Mouse (Mus musculus) cerebellum, postnatal 36 days (tissue): Measurements from ENCODE around the gene Ctnnd2.

ENCODE experiments used
- DNase-seq, 2 experiments: peaks; one replicate each; pipeline ENCODE4 v3.0.0; 2021 to 2022; ENCODE audit warnings: mixed read lengths in 2 of 2

Ctnnd2 gene

GRCm38 (mm10) chr15:30895063-30895462 is 722.7 kb downstream of the Ctnnd2 start:
- peak; percentile 79 to 82 for DNase-seq

DNA sequence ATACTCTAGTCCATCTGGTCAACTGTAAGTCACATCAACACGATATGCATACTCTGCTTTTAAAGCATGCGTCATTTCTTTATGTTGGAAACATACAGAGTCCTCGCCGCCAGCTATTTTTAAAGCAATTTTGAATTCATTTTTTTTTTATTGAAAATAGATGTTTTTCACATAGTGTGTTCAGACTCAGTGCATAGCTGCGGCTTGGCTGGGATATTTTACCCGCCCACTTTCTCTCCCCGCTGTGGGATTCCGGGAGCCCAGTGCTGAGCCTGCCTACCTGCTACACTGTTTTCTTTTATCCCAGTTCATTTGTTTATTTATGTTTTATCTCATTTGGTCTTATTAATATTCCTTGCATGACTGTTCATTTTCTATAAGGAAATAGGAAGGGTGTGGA is 724.9 kb downstream of the Ctnnd2 start:
- DNase-seq: no peak

DNA sequence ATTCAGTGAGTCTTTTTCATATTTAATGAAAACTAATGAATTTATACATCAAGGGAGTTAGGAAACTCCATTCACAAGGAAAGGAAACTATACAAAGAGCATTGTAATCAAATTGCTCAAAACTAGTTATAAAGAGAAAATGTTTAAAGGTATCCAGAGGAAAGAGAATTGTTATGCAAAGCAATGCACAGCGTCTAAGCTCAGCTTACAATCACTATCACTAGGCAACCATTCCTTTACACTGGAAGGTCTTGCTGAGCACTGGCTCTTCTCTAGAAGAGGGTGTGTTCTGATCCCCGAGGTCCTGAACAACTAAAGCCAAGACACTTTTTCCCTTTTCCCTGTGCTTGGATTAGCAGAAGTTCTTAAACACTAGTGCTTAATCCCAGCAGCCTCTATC is 735.6 kb downstream of the Ctnnd2 start:
- DNase-seq: no peak

- no peak for DNase-seq
Observed at GRCm38 (mm10) chr15:30913360-30913759, 741.0 kb downstream of the Ctnnd2 start.

DNA sequence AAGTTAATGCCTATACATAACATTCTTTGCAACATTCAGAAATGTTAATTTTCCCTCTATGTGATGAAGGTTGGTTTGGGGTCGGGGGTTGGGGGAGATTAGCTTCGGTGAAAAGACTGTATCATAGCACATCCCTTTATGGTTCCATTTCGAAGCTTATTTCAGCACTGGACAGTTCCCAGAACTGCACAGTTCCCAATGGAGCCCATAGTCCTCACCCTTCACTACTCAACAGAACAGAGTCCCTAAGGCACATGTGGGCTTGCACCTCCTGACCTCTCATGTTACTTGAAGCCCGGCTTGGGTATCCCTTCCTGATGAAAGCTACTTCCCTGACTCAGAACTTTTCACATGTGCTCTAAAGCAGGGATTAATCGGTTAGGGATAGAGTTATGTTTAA is 753.4 kb downstream of the Ctnnd2 start:
- DNase-seq: no peak

GRCm38 (mm10) chr15:30927632-30928031 is 755.2 kb downstream of the Ctnnd2 start:
- DNase-seq: peak; percentile 24 to 38

DNA sequence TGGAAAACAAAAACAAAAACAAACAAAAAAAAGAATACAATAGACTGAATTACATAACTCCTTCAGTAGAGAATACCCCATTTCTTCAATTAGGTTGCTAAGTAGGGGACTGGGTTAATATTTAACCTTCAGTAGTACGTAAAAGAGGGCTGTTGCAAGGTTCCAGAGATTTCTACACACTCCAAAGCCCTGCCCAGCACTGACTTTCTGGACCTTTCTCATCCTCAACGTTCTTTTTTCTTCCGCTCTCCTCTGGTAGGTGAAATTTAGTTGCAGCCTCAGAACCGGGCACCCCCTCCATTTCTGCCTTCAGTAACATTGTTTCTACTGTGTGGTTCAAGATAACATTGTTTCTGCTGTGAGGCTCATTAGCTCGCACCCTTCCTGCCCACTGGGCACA is 759.5 kb downstream of the Ctnnd2 start:
- no peak for DNase-seq

- no peak for DNase-seq
Observed at GRCm38 (mm10) chr15:30945863-30946262, 773.5 kb downstream of the Ctnnd2 start.

GRCm38 (mm10) chr15:30958513-30958912 is 786.1 kb downstream of the Ctnnd2 start:
- DNase-seq: no peak

DNA sequence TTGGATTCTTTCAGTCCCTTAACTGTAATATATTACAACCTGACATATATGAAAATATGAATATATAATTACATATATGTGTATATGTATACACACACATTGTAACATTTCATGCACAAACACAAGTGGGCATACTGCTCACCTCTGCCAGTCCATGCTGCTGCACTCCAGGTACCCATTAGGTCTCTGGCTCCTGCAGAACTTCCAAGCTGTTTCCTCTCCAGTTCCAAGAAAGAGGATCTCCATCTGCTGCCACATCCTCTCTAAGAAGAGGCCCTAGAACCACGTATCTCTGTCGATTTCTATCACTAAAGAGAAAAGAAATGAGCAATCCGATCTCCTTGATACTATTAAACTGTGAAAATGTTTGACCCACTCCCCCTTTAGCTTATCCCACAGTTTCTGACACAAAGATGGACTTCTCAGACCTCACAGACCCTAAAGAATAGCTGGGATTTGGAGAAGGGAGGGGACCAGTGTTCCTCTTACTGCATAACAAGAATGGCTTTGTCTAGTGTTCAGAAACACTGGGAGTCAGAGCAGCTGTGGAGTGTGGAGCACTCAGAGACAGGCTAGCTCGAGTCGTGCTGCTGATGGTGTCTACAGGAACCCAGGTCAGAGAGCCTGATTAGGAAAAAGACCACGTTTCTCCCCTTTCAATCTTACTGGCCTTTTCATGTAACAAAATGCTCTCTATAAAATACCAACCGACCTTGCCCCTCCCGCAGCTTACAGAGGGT is 790.2 kb downstream of the Ctnnd2 start:
- peak; percentile 34 to 47 for DNase-seq

DNA sequence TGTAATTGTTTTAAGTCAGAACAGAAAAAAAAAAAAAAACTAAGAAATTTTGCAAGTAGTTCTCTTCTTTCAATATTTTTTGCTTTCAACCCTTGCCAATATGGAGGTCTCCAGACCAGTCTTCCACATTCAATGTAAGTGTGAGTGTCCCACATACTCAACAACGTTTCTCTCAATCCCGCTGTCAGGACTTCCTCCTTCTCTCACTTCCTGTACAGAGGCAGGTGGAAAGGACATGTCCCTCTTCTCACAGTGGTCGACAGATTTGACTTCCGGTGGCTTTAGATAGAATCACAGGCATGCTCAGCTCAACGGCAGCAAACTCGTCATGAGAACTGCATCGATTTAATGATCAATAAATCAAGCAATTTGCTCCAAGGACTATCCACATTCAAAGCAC is 791.7 kb downstream of the Ctnnd2 start:
- DNase-seq: no peak

DNA sequence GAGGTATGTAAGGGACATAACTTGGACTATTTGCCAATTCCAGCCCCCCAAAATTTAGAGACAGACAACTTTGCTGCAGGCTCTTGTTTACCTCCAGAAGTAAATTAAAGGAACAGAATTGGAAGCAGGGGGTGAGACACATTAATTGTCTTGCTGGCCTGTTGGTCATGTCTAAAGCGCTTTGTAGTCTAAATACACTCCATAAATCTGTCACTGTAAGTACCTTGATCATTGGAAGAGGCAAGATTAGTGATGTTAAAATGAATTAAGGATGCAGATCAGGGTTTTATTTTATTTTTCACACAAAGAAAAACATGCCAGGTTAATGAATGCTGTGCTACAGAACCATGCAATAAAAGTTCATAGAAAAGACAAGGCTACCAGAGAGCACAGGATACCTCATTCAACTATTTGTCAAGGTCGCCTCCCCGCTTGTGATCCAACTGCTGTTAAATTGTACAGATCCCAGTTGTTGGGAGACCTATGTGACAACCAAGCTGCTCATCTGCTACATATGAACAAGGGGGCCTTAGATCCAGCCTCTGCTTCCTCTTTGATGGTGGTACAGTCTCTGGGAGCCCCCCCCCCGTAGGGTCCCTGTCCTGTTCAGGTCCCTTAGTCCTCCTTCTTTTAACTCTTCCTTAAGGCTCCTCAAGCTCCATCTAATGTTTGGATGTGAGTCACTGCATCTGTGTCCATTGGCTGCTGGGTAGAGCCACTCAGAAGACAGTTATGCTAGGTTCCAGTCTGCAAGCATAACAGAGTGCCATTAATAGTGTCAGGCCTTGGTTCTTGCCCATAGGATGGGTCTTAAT is 792.7 kb downstream of the Ctnnd2 start:
- no peak for DNase-seq

DNA sequence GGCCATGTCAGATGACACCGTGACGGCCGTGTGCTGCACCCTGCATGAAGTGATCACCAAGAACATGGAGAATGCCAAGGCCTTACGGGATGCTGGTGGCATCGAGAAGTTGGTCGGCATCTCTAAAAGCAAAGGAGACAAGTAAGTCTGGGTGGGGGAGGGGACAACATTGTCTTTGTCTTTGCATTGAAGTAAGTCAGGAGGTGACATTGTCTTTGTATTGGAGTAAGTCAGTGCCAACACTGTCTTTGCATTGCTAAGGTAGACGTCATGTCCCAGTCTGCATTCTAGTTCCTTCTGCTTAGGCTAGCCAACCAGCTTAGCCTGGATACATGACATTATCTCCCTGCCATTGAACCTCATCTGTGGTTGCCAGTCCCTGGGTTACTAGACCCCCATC is 794.4 kb downstream of the Ctnnd2 start:
- DNase-seq: no peak

DNA sequence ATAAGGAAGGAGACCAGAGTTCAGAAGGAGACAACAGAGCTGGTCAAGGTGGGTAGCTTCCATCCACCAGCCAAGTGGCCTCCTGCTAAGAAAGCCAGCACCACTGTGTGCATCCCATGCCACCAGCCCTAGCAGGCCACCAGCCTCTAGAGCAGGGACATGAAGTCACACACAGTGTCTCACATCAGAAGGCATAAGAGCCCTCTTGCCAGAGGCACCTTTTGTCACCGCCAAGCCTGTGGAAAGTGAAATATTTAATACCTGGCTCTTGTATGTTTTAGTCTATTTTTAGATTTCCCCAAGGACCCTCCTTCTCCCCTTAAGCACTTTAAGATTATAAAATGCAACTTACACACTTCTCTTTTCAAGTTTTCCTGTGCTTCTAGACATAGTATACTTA is 802.0 kb downstream of the Ctnnd2 start:
- DNase-seq: no peak

- no peak for DNase-seq
Observed at GRCm38 (mm10) chr15:30974991-30975775, 802.8 kb downstream of the Ctnnd2 start.

DNA sequence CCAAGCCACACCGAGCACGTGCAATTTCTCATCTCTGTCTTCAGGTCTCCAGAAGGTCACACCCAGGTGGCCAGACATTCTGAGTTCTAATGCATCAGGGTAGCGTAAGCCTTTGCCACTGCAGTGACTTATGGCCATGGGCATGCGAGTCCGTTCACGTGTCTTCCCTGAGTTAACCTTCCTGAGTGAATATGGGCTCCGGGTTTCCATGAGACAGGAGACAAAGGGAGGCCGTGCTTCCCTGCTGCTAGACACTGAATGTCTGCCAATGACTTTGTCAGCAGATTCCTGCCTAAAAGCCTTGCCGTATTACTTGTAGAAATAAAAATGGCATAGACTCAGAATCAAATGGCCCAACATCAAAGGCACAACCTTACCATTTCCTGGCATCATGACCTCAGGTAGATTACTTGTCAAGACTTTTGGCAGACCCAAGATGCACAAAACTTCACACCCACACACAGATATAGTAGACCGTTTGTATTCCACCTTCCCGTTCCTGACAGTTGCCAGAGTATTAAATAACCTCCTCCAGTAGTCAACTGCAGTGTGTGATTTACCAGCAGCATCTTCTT is 804.9 kb downstream of the Ctnnd2 start:
- DNase-seq: peak; percentile 37 to 44

DNA sequence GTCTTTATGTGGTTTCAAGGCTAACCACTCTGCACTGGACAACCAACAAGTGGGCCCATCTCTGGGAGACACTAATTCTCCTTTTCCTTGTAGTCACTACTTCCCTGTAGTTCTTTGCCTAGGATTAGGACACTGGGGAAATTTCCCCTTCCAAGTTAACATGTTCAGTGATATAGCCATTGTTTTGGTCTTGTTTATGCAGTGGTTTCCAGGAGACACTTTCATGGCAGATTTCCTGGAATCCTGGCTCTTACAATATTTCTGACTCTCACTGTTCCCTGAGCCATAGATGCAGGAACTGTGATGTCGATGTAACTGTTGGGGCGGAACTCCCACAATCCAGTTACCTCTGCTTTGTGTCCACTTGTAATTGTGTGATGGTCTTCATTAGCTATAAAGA is 814.5 kb downstream of the Ctnnd2 start:
- no peak for DNase-seq

DNA sequence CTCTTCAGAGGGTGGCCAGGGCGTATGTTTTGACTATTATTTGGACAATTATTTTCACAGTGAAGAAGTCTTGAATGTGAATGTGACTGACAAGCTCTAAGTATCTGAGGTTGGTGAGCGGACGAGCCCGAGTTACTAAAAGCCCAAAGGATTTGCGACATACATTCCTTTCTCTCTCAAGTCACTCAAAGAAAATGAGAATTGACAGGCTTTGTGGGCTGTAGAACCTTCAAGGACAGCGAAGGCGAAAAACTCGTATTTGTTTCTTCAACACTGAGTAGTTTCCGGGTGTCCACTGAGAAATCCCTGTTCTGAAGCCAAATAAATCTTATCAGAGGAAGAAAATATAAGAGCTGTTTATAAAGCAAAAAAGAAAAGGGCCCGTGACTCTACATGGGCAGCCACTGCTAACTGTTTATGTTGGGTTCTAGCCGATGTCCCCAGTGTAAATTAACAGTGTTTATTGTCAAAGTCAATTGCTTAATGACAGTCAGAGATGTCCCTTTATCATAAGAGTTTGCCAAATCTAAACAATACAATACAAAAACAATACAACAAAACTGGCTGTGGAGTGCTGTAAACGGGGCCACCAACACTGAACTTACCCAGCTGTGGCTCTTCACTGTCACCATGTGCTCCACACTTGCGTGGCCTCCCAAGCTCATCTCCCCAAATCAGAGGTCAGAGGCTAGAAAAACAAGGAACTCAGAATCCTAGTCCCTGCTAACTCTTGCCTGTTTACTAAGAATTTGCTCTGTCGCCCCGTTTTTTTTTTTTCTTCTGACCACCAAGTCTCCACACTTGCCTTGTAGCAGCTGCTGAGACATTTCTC is 818.2 kb downstream of the Ctnnd2 start:
- DNase-seq: no peak

- peak; percentile 20 to 33 for DNase-seq
Observed at GRCm38 (mm10) chr15:30992357-30992756, 820.0 kb downstream of the Ctnnd2 start.

- no peak for DNase-seq
Observed at GRCm38 (mm10) chr15:30992901-30993300, 820.5 kb downstream of the Ctnnd2 start.

DNA sequence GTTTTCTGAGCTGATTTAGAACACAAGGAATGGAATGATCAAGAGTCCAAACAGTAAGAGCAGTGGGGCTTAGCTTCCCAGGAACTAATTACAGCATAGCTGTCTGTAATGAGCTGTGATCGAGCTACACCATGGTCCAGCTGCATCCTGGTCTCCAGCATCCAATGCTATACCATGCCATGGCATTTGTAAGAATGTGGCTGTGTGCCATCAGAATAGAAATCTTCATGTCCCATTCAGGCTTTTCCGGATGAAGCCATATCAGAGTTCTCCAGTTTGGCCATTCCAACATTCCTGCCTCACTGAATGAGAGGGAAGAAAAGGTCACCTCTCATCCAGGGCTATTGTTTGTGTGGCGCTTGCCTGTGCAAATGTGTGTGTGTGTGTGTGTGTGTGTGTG is 823.0 kb downstream of the Ctnnd2 start:
- DNase-seq: no peak

- DNase-seq: no peak
Observed at GRCm38 (mm10) chr15:31004468-31004867, 832.1 kb downstream of the Ctnnd2 start.
